Mouse (Mus musculus) midbrain, embryonic 14.5 days (tissue): ENCODE measurements around the gene Izumo1. TPM values are rescaled to one million over a fixed set of nuclear protein-coding genes. Genes with fewer than 3 reads are reported as not detected.

Source experiments
- ATAC-seq: fragments of 200-750 bp; cut with Nextera tagmentation; 2 replicates; pipeline ENCODE4 v1.8.0; 2017; ENCODE audit warnings: moderate number of reproducible peaks, moderate library complexity; ENCODE audit not compliant: low FRiP score, low TSS enrichment
- DNase-seq: peaks from one replicate; pipeline ENCODE4 v3.0.0-alpha.2; 2015
- H3K27ac ChIP-seq: fragments of 300-500 bp; sonication (generic); replicated peaks from 2 replicates; pipeline ENCODE4 v1.5.1; 2014; ENCODE audit warnings: mild to moderate bottlenecking, low read depth, low read length, moderate library complexity
- H3K27me3 ChIP-seq: fragments of 300-500 bp; sonication (generic); 2 replicates; pipeline ENCODE4 v1.6.1; 2014; ENCODE audit warnings: low read length, control low read depth, mixed read lengths; ENCODE audit not compliant: control insufficient read depth, insufficient read depth
- H3K36me3 ChIP-seq: fragments of 300-500 bp; sonication (generic); 2 replicates; pipeline ENCODE4 v1.6.1; 2014; ENCODE audit warnings: low read length, control low read depth; ENCODE audit not compliant: control insufficient read depth, insufficient read depth
- H3K4me1 ChIP-seq: fragments of 300-500 bp; sonication (generic); 2 replicates; pipeline ENCODE4 v1.6.1; 2014; ENCODE audit warnings: mild to moderate bottlenecking, antibody characterized with exemption, low read length, control low read depth; ENCODE audit not compliant: control insufficient read depth, insufficient read depth
- H3K4me2 ChIP-seq: fragments of 300-500 bp; sonication (generic); 2 replicates; pipeline ENCODE4 v1.6.1; 2014; ENCODE audit warnings: mild to moderate bottlenecking, low read length, moderate library complexity
- H3K4me3 ChIP-seq: fragments of 300-500 bp; sonication (generic); replicated peaks from 2 replicates; pipeline ENCODE4 v1.5.1; 2014; ENCODE audit warnings: low read depth, low read length
- H3K9ac ChIP-seq: fragments of 300-500 bp; sonication (generic); replicated peaks from 2 replicates; pipeline ENCODE4 v1.6.1; 2014; ENCODE audit warnings: mild to moderate bottlenecking, low read length, moderate library complexity
- H3K9me3 ChIP-seq: fragments of 300-500 bp; sonication (generic); 2 replicates; pipeline ENCODE4 v1.6.1; 2016; ENCODE audit warnings: low read length, control low read depth, mixed read lengths; ENCODE audit not compliant: control insufficient read depth
- WGBS: fragments of 180-500 bp; shearing (Covaris S2); extraction: QIAGEN DNeasy Blood & Tissue Kit; methylation state at CpG from one replicate; pipeline ENCODE4 v1.1.7; 2014; 5-methylcytosine and 5-hydroxymethylcytosine counted together
- polyA plus RNA-seq: library from polyadenylated mRNA; unstranded; fragments of >200 nt; fragmentation: Nextera tagmentation; extraction: Ambion mirVana; gene quantifications from 2 replicates; pipeline ENCODE4 v1.2.1, GENCODE M21; 2014

Izumo1 gene
- not detected in 2 replicates for polyA plus RNA-seq

GRCm38 (mm10) chr7:45621443-45621842 lies at the start of gene Izumo1:
Izumo1 (plus strand) TSS chr7:45621811.
- Histone ChIP-seq H3K4me3 (no peak within 1 kb of the TSS), H3K9me3 (no peaks in the 10 kb centered on the region), H3K9ac (no peak within 1 kb of the TSS), H3K27ac (no peak within 1 kb of the TSS), H3K4me1 (no peaks in the 10 kb centered on the region), H3K4me2 (no peak within 1 kb of the TSS), H3K27me3 (peaks cover 24% of the 10 kb centered on the region), H3K36me3 (no peaks in the 10 kb centered on the region)
- ATAC-seq (no peak), DNase-seq (peak; percentile 30)
- 28% methylated on average over 9 of the region's 9 CpGs for WGBS

- H3K4me1 ChIP-seq: peaks cover 17% of the 10 kb centered on the region
- no peaks in the 10 kb centered on the region for H3K9me3 ChIP-seq
- peaks cover 11% of the 10 kb centered on the region for H3K36me3 ChIP-seq
- WGBS: 65% methylated on average over 1 of the region's 1 CpGs
- DNase-seq (no peak), ATAC-seq (no peak)
- H3K4me2 ChIP-seq: no peak overlapping the region
- no peaks in the 10 kb centered on the region for H3K27me3 ChIP-seq
- no peak overlapping the region; the same call in 1 of the 2 replicates for H3K9ac ChIP-seq
- H3K27ac ChIP-seq: no peak overlapping the region
- H3K4me3 ChIP-seq: no peak overlapping the region
These were observed 49.6 kb upstream of the Izumo1 start for GRCm38 (mm10) chr7:45571966-45572365.

- Histone ChIP-seq H3K9me3 (no peaks in the 10 kb centered on the region), H3K9ac (no peak overlapping the region), H3K27ac (no peak overlapping the region), H3K27me3 (no peaks in the 10 kb centered on the region), H3K4me3 (no peak overlapping the region), H3K4me1 (peaks cover 12% of the 10 kb centered on the region), H3K4me2 (no peak overlapping the region), H3K36me3 (peaks cover 12% of the 10 kb centered on the region)
- DNase-seq: no peak
- ATAC-seq: no peak
- 83% methylated on average over 8 of the region's 8 CpGs for WGBS
These were observed 47.7 kb upstream of the Izumo1 start for GRCm38 (mm10) chr7:45573954-45574353.

GRCm38 (mm10) chr7:45574472-45575379 lies 46.9 kb upstream of the Izumo1 start:
- Histone ChIP-seq H3K36me3 (peaks cover 12% of the 10 kb centered on the region), H3K4me3 (no peak overlapping the region), H3K27me3 (no peaks in the 10 kb centered on the region), H3K9ac (no peak overlapping the region), H3K9me3 (no peaks in the 10 kb centered on the region), H3K27ac (no peak overlapping the region), H3K4me1 (peaks cover 12% of the 10 kb centered on the region), H3K4me2 (no peak overlapping the region)
- ATAC-seq (no peak), DNase-seq (no peak)
- WGBS: 85% methylated on average over 15 of the region's 15 CpGs

- Histone ChIP-seq H3K27ac (no peak overlapping the region), H3K4me3 (no peak overlapping the region), H3K4me1 (no peaks in the 10 kb centered on the region), H3K9ac (no peak overlapping the region), H3K4me2 (no peak overlapping the region), H3K27me3 (no peaks in the 10 kb centered on the region), H3K9me3 (no peaks in the 10 kb centered on the region), H3K36me3 (peaks cover 20% of the 10 kb centered on the region; the same call in 1 of the 2 replicates)
- 92% methylated on average over 6 of the region's 6 CpGs for WGBS
- no peak for DNase-seq
- ATAC-seq: no peak
These were observed 35.7 kb upstream of the Izumo1 start for GRCm38 (mm10) chr7:45585923-45586322.

GRCm38 (mm10) chr7:45587631-45588592 lies 33.7 kb upstream of the Izumo1 start:
- H3K4me2 ChIP-seq: peak overlapping the region; percentile 59; the same call in 1 of the 2 replicates
- DNase-seq (no peak), ATAC-seq (no peak)
- H3K4me1 ChIP-seq: no peaks in the 10 kb centered on the region
- H3K4me3 ChIP-seq: no peak overlapping the region
- no peaks in the 10 kb centered on the region for H3K27me3 ChIP-seq
- H3K36me3 ChIP-seq: peaks cover 16% of the 10 kb centered on the region; the same call in 1 of the 2 replicates
- H3K9me3 ChIP-seq: no peaks in the 10 kb centered on the region
- no peak overlapping the region for H3K27ac ChIP-seq
- H3K9ac ChIP-seq: no peak overlapping the region
- WGBS: 96% methylated on average over 23 of the region's 23 CpGs

GRCm38 (mm10) chr7:45589173-45589572 lies 32.4 kb upstream of the Izumo1 start:
- H3K9ac ChIP-seq: peak overlapping the region; percentile 44; the same call in 1 of the 2 replicates
- peak overlapping the region; percentile 65 for H3K27ac ChIP-seq
- no peaks in the 10 kb centered on the region for H3K27me3 ChIP-seq
- ATAC-seq: peak; percentile 98
- H3K9me3 ChIP-seq: no peaks in the 10 kb centered on the region
- H3K36me3 ChIP-seq: peaks cover 14% of the 10 kb centered on the region; the same call in 1 of the 2 replicates
- WGBS: 5% methylated on average over 19 of the region's 19 CpGs
- DNase-seq: peak; percentile 96
- no peaks in the 10 kb centered on the region for H3K4me1 ChIP-seq
- H3K4me2 ChIP-seq: peak overlapping the region; percentile 59
- H3K4me3 ChIP-seq: peak overlapping the region; percentile 36

GRCm38 (mm10) chr7:45589898-45590297 lies 31.7 kb upstream of the Izumo1 start:
- H3K9ac ChIP-seq: no peak overlapping the region
- H3K27ac ChIP-seq: no peak overlapping the region
- no peak overlapping the region for H3K4me2 ChIP-seq
- no peaks in the 10 kb centered on the region for H3K9me3 ChIP-seq
- H3K36me3 ChIP-seq: 0 out of 2 replicates have a peak, but pooled peaks cover 12% of the 10 kb centered on the region
- no peak overlapping the region for H3K4me3 ChIP-seq
- 95% methylated on average over 5 of the region's 5 CpGs for WGBS
- H3K27me3 ChIP-seq: no peaks in the 10 kb centered on the region
- DNase-seq: no peak
- ATAC-seq: no peak
- no peaks in the 10 kb centered on the region for H3K4me1 ChIP-seq
